10 mouse cellular contexts compared by ENCODE assay signal in genomic region chr4:134082460-134082859, GRCm38 (mm10). TPM values are rescaled to one million over a fixed set of nuclear protein-coding genes. Genes with fewer than 3 reads are reported as not detected.
A peak's percentile ranks its signal among the peaks of the same experiment; 100 is the strongest.
DNase-seq lines count a peak whose midpoint lies in the region; ATAC-seq and TF ChIP-seq lines count a peak whose summit lies in the region.
"Had no signal": no experiment of that assay in that cellular context is flagged by ENCODE, and none has a peak within 500 bp of the region (broad histone marks: within the 10 kb centered on the region; RNA-seq: fewer than 3 reads in every experiment).

No protein-coding gene starts in this region.

- H3K27ac ChIP-seq in heart, embryonic 14.5 days (replicated peaks in 1 of 2; ENCODE audit: control insufficient read depth in 1 of 2, insufficient read depth in 1 of 2, low read depth in 2 of 2, low read length in 2 of 2), result no peak overlapping the region
- peak overlapping the region; percentile 13; the same call in 1 of the 2 replicates for H3K27ac ChIP-seq in ES-Bruce4 (ENCODE audit: insufficient read depth, low read length)
- no peak overlapping the region for H3K27ac ChIP-seq in forebrain, embryonic 15.5 days (replicated peaks)
- H3K27ac ChIP-seq in liver, embryonic 14.5 days, result no peak overlapping the region

- TF ChIP-seq EP300 in ES-Bruce4 (IDR thresholded peaks at IDR 0.05; ENCODE audit: insufficient read depth, low read depth, low read length), result no peak
- no peak for TF ChIP-seq EP300 in liver, embryonic 14.5 days (IDR thresholded peaks at IDR 0.05; ENCODE audit: low read depth)

- no peak for DNase-seq in heart, adult 18-20 months
- no peak for DNase-seq in liver, embryonic 14.5 days (ENCODE audit: low read depth in 3 of 3, low spot score in 3 of 3)
- DNase-seq in cerebellum, adult 11-12 months, result no peak
- DNase-seq in left cerebral cortex, adult 11 months (ENCODE audit: low spot score), result no peak

- TF ChIP-seq POLR2A in ES-Bruce4 (IDR thresholded peaks at IDR 0.05; ENCODE audit: insufficient read depth, low read length), result no peak

- no peaks in the 10 kb centered on the region for H3K9me3 ChIP-seq in heart, embryonic 14.5 days (ENCODE audit: control insufficient read depth, low read length)
- H3K9me3 ChIP-seq in ES-Bruce4 (replicated peaks; ENCODE audit: control insufficient read depth, insufficient read depth, low read length, poor library complexity, severe bottlenecking), result peaks cover 5% of the 10 kb centered on the region; the same call in 1 of the 2 replicates
- no peaks in the 10 kb centered on the region for H3K9me3 ChIP-seq in forebrain, embryonic 15.5 days
- H3K9me3 ChIP-seq in liver, embryonic 14.5 days (ENCODE audit: control insufficient read depth, low read length), result no peaks in the 10 kb centered on the region

- peaks cover 9 to 13% of the 10 kb centered on the region in 2 experiments; a peak in 3 of 4 replicates for H3K4me1 ChIP-seq in heart, embryonic 14.5 days (ENCODE audit: control insufficient read depth in 2 of 2, insufficient read depth in 2 of 2, low read length in 2 of 2)
- H3K4me1 ChIP-seq in ES-Bruce4 (ENCODE audit: control insufficient read depth, insufficient read depth, low read length), result peaks cover 6% of the 10 kb centered on the region
- peaks cover 9% of the 10 kb centered on the region; the same call in 1 of the 2 replicates for H3K4me1 ChIP-seq in forebrain, embryonic 15.5 days
- peaks cover 8 to 13% of the 10 kb centered on the region in 2 experiments for H3K4me1 ChIP-seq in liver, embryonic 14.5 days (replicated peaks; ENCODE audit: control insufficient read depth in 2 of 2, insufficient read depth in 2 of 2, low read length in 1 of 2)

- 23% methylated on average over 7 of the region's 7 CpGs for WGBS in heart, embryonic 14.5 days
- 7% methylated on average over 7 of the region's 7 CpGs for WGBS in forebrain, embryonic 15.5 days
- 13% methylated on average over 7 of the region's 7 CpGs for WGBS in liver, embryonic 14.5 days (ENCODE audit: insufficient replicate concordance)

- ATAC-seq in heart, embryonic 14.5 days (ENCODE audit: insufficient number of reproducible peaks, insufficient read depth, low FRiP score, low read depth), result no peak
- no peak for ATAC-seq in forebrain, embryonic 15.5 days (replicated peaks)
- no peak for ATAC-seq in liver, embryonic 14.5 days (ENCODE audit: insufficient read depth)
- no peak for ATAC-seq in activated CD4-positive, CD25-positive, alpha-beta regulatory T cell, adult 4 months

- no peak overlapping the region for H3K9ac ChIP-seq in heart, embryonic 14.5 days (ENCODE audit: low read length)
- H3K9ac ChIP-seq in ES-Bruce4 (ENCODE audit: low read depth, poor library complexity, severe bottlenecking), result peak overlapping the region; percentile 34
- no peak overlapping the region for H3K9ac ChIP-seq in forebrain, embryonic 15.5 days (replicated peaks)
- H3K9ac ChIP-seq in liver, embryonic 14.5 days (replicated peaks), result no peak overlapping the region

- H3K27me3 ChIP-seq in heart, embryonic 14.5 days (ENCODE audit: control insufficient read depth, insufficient read depth, low read length), result peaks cover 27% of the 10 kb centered on the region
- H3K27me3 ChIP-seq in ES-Bruce4 (ENCODE audit: control insufficient read depth, insufficient read depth, low read length, poor library complexity, severe bottlenecking), result no peaks in the 10 kb centered on the region
- peaks cover 4% of the 10 kb centered on the region for H3K27me3 ChIP-seq in forebrain, embryonic 15.5 days
- no peaks in the 10 kb centered on the region; the same call in 1 of the 2 replicates for H3K27me3 ChIP-seq in liver, embryonic 14.5 days (ENCODE audit: control insufficient read depth, insufficient read depth, low read length)

- TF ChIP-seq CTCF in ES-Bruce4 (IDR thresholded peaks at IDR 0.05; ENCODE audit: low read depth, low read length), result no peak
- TF ChIP-seq CTCF in liver, embryonic 14.5 days (IDR thresholded peaks at IDR 0.05; ENCODE audit: low read depth), result no peak

- H3K4me3 ChIP-seq in heart, embryonic 14.5 days (ENCODE audit: control insufficient read depth in 1 of 2, insufficient read depth in 1 of 2, low read depth in 1 of 2, low read length in 2 of 2), result peak overlapping the region; percentile 8 to 44; a peak in 2 of 4 replicates
- peak overlapping the region; percentile 74 for H3K4me3 ChIP-seq in ES-Bruce4 (ENCODE audit: low read depth, low read length)
- H3K4me3 ChIP-seq in forebrain, embryonic 15.5 days, result peak overlapping the region; percentile 38
- H3K4me3 ChIP-seq in liver, embryonic 14.5 days (ENCODE audit: insufficient read depth in 1 of 2, low read depth in 2 of 2, low read length in 2 of 2), result peak overlapping the region; percentile 31 to 47; a peak in 2 of 4 replicates

- peak overlapping the region; percentile 75 for H3K4me2 ChIP-seq in heart, embryonic 14.5 days (ENCODE audit: low read length)
- H3K4me2 ChIP-seq in forebrain, embryonic 15.5 days (replicated peaks), result peak overlapping the region; percentile 49
- H3K4me2 ChIP-seq in liver, embryonic 14.5 days (ENCODE audit: low read depth), result peak overlapping the region; percentile 69

- no peaks in the 10 kb centered on the region for H3K36me3 ChIP-seq in heart, embryonic 14.5 days (ENCODE audit: control insufficient read depth, insufficient read depth, low read length)
- no peaks in the 10 kb centered on the region for H3K36me3 ChIP-seq in ES-Bruce4 (ENCODE audit: control insufficient read depth, insufficient read depth, low read length, poor library complexity, severe bottlenecking)
- H3K36me3 ChIP-seq in forebrain, embryonic 15.5 days, result no peaks in the 10 kb centered on the region
- H3K36me3 ChIP-seq in liver, embryonic 14.5 days (replicated peaks; ENCODE audit: control insufficient read depth, insufficient read depth, low read depth), result no peaks in the 10 kb centered on the region

RNA-seq across cellular contexts. Expression of gene Cd52, which starts 12.4 kb away (rescaled TPM):
- 10.7 and 16.4 TPM in 2 replicates for polyA plus RNA-seq in heart, embryonic 14.5 days (2014; fragmentation: Nextera tagmentation; extraction: Ambion mirVana)
- 10 to 100 TPM in 1 of 2 experiments, 1 to 10 TPM in 1; 5.8 to 20.9 TPM for total RNA-seq in heart, adult 18-20 months (2021)
- not detected in 2 replicates for polyA plus RNA-seq in ES-Bruce4 (2011; ENCODE audit: insufficient read depth, insufficient read length, low read depth, missing spikeins)
- polyA plus RNA-seq in forebrain, embryonic 15.5 days (2015; fragmentation: Nextera tagmentation; extraction: Ambion mirVana), result 1.5 and 1.9 TPM in 2 replicates
- 17.1 and 31.5 TPM in 2 replicates for polyA plus RNA-seq in liver, embryonic 14.5 days (2012; rRNA removed)
- polyA plus RNA-seq in liver, embryonic 14.5 days (2014; fragmentation: Nextera tagmentation; extraction: Ambion mirVana), result 31.0 and 36.7 TPM in 2 replicates
- polyA plus RNA-seq in activated CD4-positive, CD25-positive, alpha-beta regulatory T cell, adult 4 months (2017; shearing (Covaris generic)), result 1,000 to 10,000 TPM; 3,607 to 4,442 TPM

RNA-seq across cellular contexts. Expression of gene Ubxn11, which starts 19.9 kb away (rescaled TPM):
- polyA plus RNA-seq in heart, embryonic 14.5 days (2014; fragmentation: Nextera tagmentation; extraction: Ambion mirVana), result 1.1 and 2.9 TPM in 2 replicates
- total RNA-seq in heart, adult 18-20 months (2021), result 1 to 10 TPM; 2.0 to 2.4 TPM
- polyA plus RNA-seq in ES-Bruce4 (2011; ENCODE audit: insufficient read depth, insufficient read length, low read depth, missing spikeins), result 10.4 and 11.6 TPM in 2 replicates
- 12.8 and 15.7 TPM in 2 replicates for polyA plus RNA-seq in forebrain, embryonic 15.5 days (2015; fragmentation: Nextera tagmentation; extraction: Ambion mirVana)
- polyA plus RNA-seq in liver, embryonic 14.5 days (2012; rRNA removed), result 1.4 TPM in 2 replicates
- polyA plus RNA-seq in liver, embryonic 14.5 days (2014; fragmentation: Nextera tagmentation; extraction: Ambion mirVana), result 2.0 and 3.7 TPM in 2 replicates
- polyA plus RNA-seq in activated CD4-positive, CD25-positive, alpha-beta regulatory T cell, adult 4 months (2017; shearing (Covaris generic)), result 10 to 100 TPM; 33.7 to 34.2 TPM

RNA-seq across cellular contexts. Expression of gene Crybg2, which starts 21.8 kb away (rescaled TPM):
- polyA plus RNA-seq in heart, embryonic 14.5 days (2014; fragmentation: Nextera tagmentation; extraction: Ambion mirVana), result 0.12 TPM in 1 of 2 replicates, not detected in the other
- under 1 TPM in 1 of 2 experiments, not detected in 1; 0.08 TPM for total RNA-seq in heart, adult 18-20 months (2021)
- polyA plus RNA-seq in ES-Bruce4 (2011; ENCODE audit: insufficient read depth, insufficient read length, low read depth, missing spikeins), result 19.2 and 26.1 TPM in 2 replicates
- polyA plus RNA-seq in forebrain, embryonic 15.5 days (2015; fragmentation: Nextera tagmentation; extraction: Ambion mirVana), result 1.0 and 1.8 TPM in 2 replicates
- 0.23 TPM in 2 replicates for polyA plus RNA-seq in liver, embryonic 14.5 days (2012; rRNA removed)
- polyA plus RNA-seq in liver, embryonic 14.5 days (2014; fragmentation: Nextera tagmentation; extraction: Ambion mirVana), result 0.42 and 0.67 TPM in 2 replicates
- 10 to 100 TPM; 15.7 to 20.2 TPM for polyA plus RNA-seq in activated CD4-positive, CD25-positive, alpha-beta regulatory T cell, adult 4 months (2017; shearing (Covaris generic))

RNA-seq across cellular contexts. Expression of gene Zfp683, which starts 28.8 kb away (rescaled TPM):
- polyA plus RNA-seq in heart, embryonic 14.5 days (2014; fragmentation: Nextera tagmentation; extraction: Ambion mirVana), result not detected in 2 replicates
- total RNA-seq in heart, adult 18-20 months (2021), result not detected
- polyA plus RNA-seq in ES-Bruce4 (2011; ENCODE audit: insufficient read depth, insufficient read length, low read depth, missing spikeins), result not detected in 2 replicates
- not detected in 2 replicates for polyA plus RNA-seq in forebrain, embryonic 15.5 days (2015; fragmentation: Nextera tagmentation; extraction: Ambion mirVana)
- polyA plus RNA-seq in liver, embryonic 14.5 days (2012; rRNA removed), result 0.03 and 0.06 TPM in 2 replicates
- not detected in 2 replicates for polyA plus RNA-seq in liver, embryonic 14.5 days (2014; fragmentation: Nextera tagmentation; extraction: Ambion mirVana)
- polyA plus RNA-seq in activated CD4-positive, CD25-positive, alpha-beta regulatory T cell, adult 4 months (2017; shearing (Covaris generic)), result under 1 TPM; 0.33 to 0.37 TPM
- total RNA-seq: hematopoietic stem cell, adult 5-6 weeks; monocyte, adult 5-6 weeks had no signal

RNA-seq across cellular contexts. Expression of gene Sh3bgrl3, which starts 46.1 kb away (rescaled TPM):
- 196 and 209 TPM in 2 replicates for polyA plus RNA-seq in heart, embryonic 14.5 days (2014; fragmentation: Nextera tagmentation; extraction: Ambion mirVana)
- 10 to 100 TPM; 34.0 to 42.8 TPM for total RNA-seq in heart, adult 18-20 months (2021)
- 105 and 106 TPM in 2 replicates for polyA plus RNA-seq in ES-Bruce4 (2011; ENCODE audit: insufficient read depth, insufficient read length, low read depth, missing spikeins)
- 326 and 335 TPM in 2 replicates for polyA plus RNA-seq in forebrain, embryonic 15.5 days (2015; fragmentation: Nextera tagmentation; extraction: Ambion mirVana)
- polyA plus RNA-seq in liver, embryonic 14.5 days (2012; rRNA removed), result 70.8 and 79.9 TPM in 2 replicates
- 142 and 153 TPM in 2 replicates for polyA plus RNA-seq in liver, embryonic 14.5 days (2014; fragmentation: Nextera tagmentation; extraction: Ambion mirVana)
- polyA plus RNA-seq in activated CD4-positive, CD25-positive, alpha-beta regulatory T cell, adult 4 months (2017; shearing (Covaris generic)), result 1,000 to 10,000 TPM; 1,097 to 1,279 TPM

Comparison
In these comparisons a context has a peak if more than half of its experiments do, and no peak if none do; other contexts are left out.
1. RNA of gene Cd52, which starts 12.4 kb away (polyA plus RNA-seq): 3,607 to 4,442 TPM in activated CD4-positive, CD25-positive, alpha-beta regulatory T cell, adult 4 months; 17.1 to 36.7 TPM in liver, embryonic 14.5 days, 10.7 to 16.4 TPM in heart, embryonic 14.5 days, 1.5 to 1.9 TPM in forebrain, embryonic 15.5 days and not detected in ES-Bruce4; every median in the first group is over 10 times any median in the second.
2. Peak in every context shown above with its lines, with median percentiles within 50 percentile points of each other: H3K4me2 ChIP-seq and H3K4me3 ChIP-seq.